ENCODE assay signal across 22 mouse cellular contexts in the genomic region with DNA sequence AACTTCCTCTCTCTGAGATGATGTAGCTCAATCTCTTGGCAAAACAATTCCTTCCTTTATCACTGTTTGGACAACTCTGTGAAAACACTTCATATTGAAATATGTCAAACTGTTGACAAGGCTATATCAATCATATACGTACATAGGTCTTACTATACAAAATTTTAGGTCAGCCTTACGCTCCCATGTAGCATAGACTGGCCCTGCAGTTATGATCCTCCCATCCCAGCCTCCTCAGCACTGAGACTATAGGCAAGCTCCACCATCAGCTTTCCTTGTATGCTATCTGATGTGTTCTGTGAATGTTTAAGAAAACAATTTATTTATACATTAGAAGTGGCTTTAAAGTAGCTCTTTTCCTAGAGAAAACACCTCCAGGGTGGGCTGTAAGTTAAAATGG.
"Had no signal": no experiment of that assay in that cellular context is flagged by ENCODE, and none has a peak within 500 bp of the region (broad histone marks: within the 10 kb centered on the region; RNA-seq: fewer than 3 reads in every experiment).

No protein-coding gene starts in this region.

- H3K27me3 ChIP-seq: forebrain, embryonic 15.5 days; heart, embryonic 15.5 days; hindbrain, embryonic 13.5 days; hindbrain, embryonic 15.5 days; kidney, embryonic 15.5 days; limb, embryonic 13.5 days; limb, embryonic 15.5 days; liver, embryonic 12.5 days had no signal

- H3K4me2 ChIP-seq: forebrain, embryonic 15.5 days; heart, embryonic 11.5 days; heart, embryonic 13.5 days; heart, embryonic 15.5 days; hindbrain, embryonic 13.5 days; hindbrain, embryonic 15.5 days; kidney, embryonic 15.5 days; limb, embryonic 13.5 days; limb, embryonic 15.5 days; liver, embryonic 12.5 days had no signal

- H3K4me3 ChIP-seq: forebrain, embryonic 15.5 days; heart, adult 2 months; heart, embryonic 13.5 days; heart, embryonic 15.5 days; hindbrain, embryonic 13.5 days; hindbrain, embryonic 15.5 days; kidney, embryonic 15.5 days; limb, embryonic 13.5 days; limb, embryonic 15.5 days; liver, embryonic 12.5 days had no signal

- H3K9ac ChIP-seq: forebrain, embryonic 15.5 days; forebrain, postnatal 0 days; heart, embryonic 13.5 days; heart, embryonic 15.5 days; hindbrain, embryonic 13.5 days; hindbrain, embryonic 15.5 days; kidney, embryonic 15.5 days; limb, embryonic 13.5 days; limb, embryonic 15.5 days; liver, embryonic 12.5 days had no signal

- H3K36me3 ChIP-seq: forebrain, embryonic 15.5 days; heart, embryonic 13.5 days; heart, embryonic 15.5 days; hindbrain, embryonic 13.5 days; hindbrain, embryonic 15.5 days; kidney, embryonic 15.5 days; limb, embryonic 13.5 days; limb, embryonic 15.5 days; liver, embryonic 12.5 days had no signal

- H3K27ac ChIP-seq: forebrain, embryonic 15.5 days; heart, adult 2 months; heart, embryonic 13.5 days; heart, embryonic 15.5 days; hindbrain, embryonic 13.5 days; hindbrain, embryonic 15.5 days; hindbrain, postnatal 0 days; kidney, embryonic 15.5 days; kidney, postnatal 0 days; limb, embryonic 13.5 days; limb, embryonic 15.5 days; liver, embryonic 12.5 days had no signal

- H3K9me3 ChIP-seq: forebrain, embryonic 15.5 days; heart, embryonic 15.5 days; hindbrain, embryonic 13.5 days; hindbrain, embryonic 15.5 days; kidney, embryonic 15.5 days; limb, embryonic 13.5 days; limb, embryonic 15.5 days; liver, embryonic 12.5 days had no signal

- H3K4me1 ChIP-seq: heart, embryonic 15.5 days; hindbrain, embryonic 15.5 days; kidney, embryonic 15.5 days; limb, embryonic 13.5 days; limb, embryonic 15.5 days; liver, embryonic 12.5 days had no signal

- DNase-seq: forebrain, postnatal 0 days; gastrocnemius, postnatal 36 days; kidney, adult 11 months; kidney, adult 2 months; kidney, adult 9 months; kidney, postnatal 14 days; kidney, postnatal 36 days; layer of hippocampus, adult 9-11 months; layer of hippocampus, postnatal 36 days had no signal

- ATAC-seq: forebrain, embryonic 15.5 days; forebrain, postnatal 0 days; hindbrain, postnatal 0 days; liver, embryonic 12.5 days had no signal
